Mouse (Mus musculus) bone marrow macrophage, adult 2 months (primary cell): ENCODE results near the gene Tspan5. TPM values are rescaled to one million over a fixed set of nuclear protein-coding genes. Genes with fewer than 3 reads are reported as not detected.

Source experiments
- H3K27ac ChIP-seq: 2 replicates; pipeline ENCODE4 v1.5.1; 2012; ENCODE audit warnings: low read depth, low read length; ENCODE audit not compliant: insufficient read depth
- H3K4me1 ChIP-seq: 2 replicates; pipeline ENCODE4 v1.6.1; 2012; ENCODE audit warnings: low read length; ENCODE audit not compliant: control insufficient read depth, insufficient read depth
- H3K4me3 ChIP-seq: 2 replicates; pipeline ENCODE4 v1.5.1; 2012; ENCODE audit warnings: mild to moderate bottlenecking, low read length, moderate library complexity; ENCODE audit not compliant: insufficient read depth
- CTCF ChIP-seq: IDR thresholded peaks from 2 replicates; pipeline ENCODE4 v1.5.1; 2012; ENCODE audit warnings: low read depth, mild to moderate bottlenecking, low read length, moderate library complexity
- POLR2A ChIP-seq: IDR thresholded peaks from 2 replicates; pipeline ENCODE4 v1.6.1; 2012; ENCODE audit warnings: mild to moderate bottlenecking, low read depth, low read length, borderline replicate concordance
- polyA plus RNA-seq: library from polyadenylated mRNA; stranded (reverse); fragments of >200 nt; gene quantifications from 2 replicates; pipeline ENCODE4 v1.2.4, GENCODE M21; 2012; ENCODE audit not compliant: missing spikeins, insufficient read depth, insufficient read length

Gene Tspan5
- polyA plus RNA-seq, 1 experiment = 11.2 TPM

GRCm38 (mm10) chr3:138815127-138815837 is 73.3 kb downstream of the Tspan5 start:
- H3K4me1 ChIP-seq = peaks cover 35% of the 10 kb centered on the region
- H3K27ac ChIP-seq = no peak overlapping the region
- TF ChIP-seq POLR2A = no peak
- no peak for TF ChIP-seq CTCF
- H3K4me3 ChIP-seq = no peak overlapping the region

GRCm38 (mm10) chr3:138816888-138817656 is 75.1 kb downstream of the Tspan5 start:
- Histone ChIP-seq H3K4me1 (peaks cover 35% of the 10 kb centered on the region), H3K4me3 (no peak overlapping the region), H3K27ac (no peak overlapping the region)
- TF ChIP-seq POLR2A (no peak), CTCF (no peak)

- Histone ChIP-seq H3K4me1 (peaks cover 34% of the 10 kb centered on the region), H3K4me3 (no peak overlapping the region), H3K27ac (no peak overlapping the region)
- TF ChIP-seq POLR2A = no peak
- no peak for TF ChIP-seq CTCF
These were observed 77.9 kb downstream of the Tspan5 start for GRCm38 (mm10) chr3:138819862-138820261.

DNA sequence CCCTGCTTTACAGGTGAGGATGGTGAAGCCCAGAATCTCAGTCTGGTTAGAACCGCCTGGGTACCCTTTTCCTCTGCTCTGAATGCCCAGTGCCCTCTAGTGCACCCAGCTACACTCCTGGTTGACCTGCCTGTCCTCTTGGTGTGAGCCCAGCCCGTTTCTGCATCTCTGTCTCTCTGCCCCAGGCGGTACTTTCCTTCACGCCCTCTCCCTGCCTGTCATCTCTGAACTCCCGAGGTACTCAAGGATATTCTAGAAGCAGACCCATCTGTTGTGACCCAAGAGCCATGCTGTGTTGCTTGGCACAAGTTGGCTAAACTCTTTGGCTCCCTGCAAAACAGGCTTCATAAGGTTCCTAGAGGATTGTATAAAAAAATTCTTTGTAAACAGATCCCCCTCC is 78.3 kb downstream of the Tspan5 start:
- H3K4me3 ChIP-seq = no peak overlapping the region
- no peak for TF ChIP-seq POLR2A
- TF ChIP-seq CTCF = no peak
- H3K27ac ChIP-seq = no peak overlapping the region
- H3K4me1 ChIP-seq = peaks cover 29% of the 10 kb centered on the region

DNA sequence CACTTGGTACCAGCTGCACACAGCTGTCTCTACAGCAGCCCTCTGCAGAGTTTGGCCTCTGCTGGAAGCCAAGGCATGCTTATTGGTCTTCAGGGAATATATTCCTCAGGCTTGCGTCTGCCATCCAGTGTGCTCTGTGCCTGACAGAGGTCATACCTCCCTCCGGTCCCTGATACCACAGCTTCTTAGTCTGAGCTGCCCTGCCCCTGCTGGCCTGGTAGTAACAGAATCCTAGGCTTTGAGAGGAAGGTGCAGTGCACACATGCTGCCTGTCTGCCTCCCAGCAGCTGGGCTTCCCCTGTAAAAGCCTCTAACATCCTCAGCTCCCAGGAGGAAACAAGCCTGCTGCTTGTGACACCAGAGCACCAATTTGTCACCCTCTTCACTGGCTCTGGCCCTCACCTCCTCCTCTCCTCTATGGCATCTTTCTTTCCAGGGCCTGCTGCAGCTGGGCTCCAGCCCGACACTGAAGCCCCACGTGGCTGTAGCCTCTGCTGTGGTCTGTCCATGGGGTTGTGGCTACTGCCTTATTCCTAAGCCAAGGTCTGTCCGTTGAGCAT is 80.0 kb downstream of the Tspan5 start:
- no peak for TF ChIP-seq CTCF
- no peak for TF ChIP-seq POLR2A
- Histone ChIP-seq H3K4me3 (no peak overlapping the region), H3K27ac (no peak overlapping the region), H3K4me1 (peaks cover 21% of the 10 kb centered on the region)

DNA sequence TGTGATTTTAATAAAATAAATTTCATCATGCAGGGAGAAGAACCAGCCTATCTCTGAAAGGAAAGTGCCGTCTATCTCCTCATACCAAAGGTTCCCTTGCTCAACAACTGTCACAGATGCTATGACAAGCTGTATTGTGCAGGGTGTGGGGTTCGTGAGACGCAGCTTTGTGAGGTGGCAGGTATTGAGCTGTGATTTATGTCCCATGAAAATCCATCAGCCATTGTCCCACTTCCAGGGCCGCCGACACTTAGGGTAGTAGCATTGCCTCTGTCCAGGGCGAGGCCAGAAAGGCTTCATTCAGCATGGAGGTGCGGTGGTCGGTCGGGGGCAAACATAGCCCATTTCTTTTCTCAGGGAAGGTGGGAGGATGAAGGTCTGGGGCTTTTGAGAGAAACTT is 81.9 kb downstream of the Tspan5 start:
- no peak overlapping the region for H3K27ac ChIP-seq
- peaks cover 4% of the 10 kb centered on the region for H3K4me1 ChIP-seq

GRCm38 (mm10) chr3:138825296-138825695 is 83.3 kb downstream of the Tspan5 start:
- Histone ChIP-seq H3K27ac (no peak overlapping the region), H3K4me3 (no peak overlapping the region), H3K4me1 (no peaks in the 10 kb centered on the region)
- no peak for TF ChIP-seq POLR2A
- no peak for TF ChIP-seq CTCF

More for the DNA sequence above, 81.9 kb downstream of the Tspan5 start:
- TF ChIP-seq POLR2A (no peak), CTCF (no peak)
- H3K4me3 ChIP-seq = no peak overlapping the region

- TF ChIP-seq POLR2A (no peak), CTCF (no peak)
- no peak overlapping the region for H3K4me3 ChIP-seq
- no peak overlapping the region for H3K27ac ChIP-seq
These were observed 84.3 kb downstream of the Tspan5 start for GRCm38 (mm10) chr3:138826243-138826800.

DNA sequence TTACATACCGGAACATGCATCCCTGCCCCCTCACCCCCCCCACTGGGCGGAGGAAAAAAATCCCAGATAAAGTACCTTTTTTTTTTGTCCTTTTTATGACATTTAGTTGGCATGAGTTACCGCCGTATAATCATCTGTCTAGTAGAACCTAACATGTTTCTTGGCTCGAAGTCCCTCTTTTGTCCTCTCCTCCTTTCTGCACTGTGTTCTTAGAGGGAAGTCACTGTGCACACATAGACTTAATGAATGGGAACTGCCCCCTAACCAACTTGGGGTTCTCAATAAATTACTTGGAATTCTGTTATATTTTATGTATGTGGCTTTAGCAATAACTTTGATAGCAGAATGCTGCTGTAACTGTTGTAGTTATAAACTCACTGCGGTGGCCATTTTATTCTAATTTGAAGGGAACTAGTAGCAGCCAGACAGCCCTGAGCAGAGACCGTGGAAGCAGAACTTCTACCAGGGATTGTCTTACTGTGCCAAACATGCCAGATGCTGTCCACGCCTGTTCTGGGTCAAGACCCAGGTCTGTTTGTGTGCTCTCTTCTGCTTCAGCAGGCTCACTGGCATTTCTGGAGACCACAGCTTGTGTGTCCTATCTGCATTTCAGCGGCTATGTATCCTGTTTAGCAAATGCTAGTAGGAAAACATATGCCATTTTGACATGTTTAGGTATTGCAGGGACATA is 91.0 kb downstream of the Tspan5 start:
- no peak overlapping the region for H3K4me3 ChIP-seq
- TF ChIP-seq POLR2A (no peak), CTCF (no peak)
- peaks cover 3% of the 10 kb centered on the region for H3K4me1 ChIP-seq

More at GRCm38 (mm10) chr3:138826243-138826800, 84.3 kb downstream of the Tspan5 start:
- no peaks in the 10 kb centered on the region for H3K4me1 ChIP-seq

GRCm38 (mm10) chr3:138834174-138834573 is 92.2 kb downstream of the Tspan5 start:
- TF ChIP-seq CTCF (no peak), POLR2A (no peak)
- Histone ChIP-seq H3K4me1 (peaks cover 6% of the 10 kb centered on the region), H3K27ac (no peak overlapping the region), H3K4me3 (no peak overlapping the region)

More for the DNA sequence above, 91.0 kb downstream of the Tspan5 start:
- H3K27ac ChIP-seq = no peak overlapping the region
